Mouse (Mus musculus) MEL (cell line): ENCODE measurements at regions not wholly inside any gene's neighbourhood (a gene's known extent, or its start where the extent isn't known, plus 50 kb on each side); places are given as distances from the start of the nearest gene placed in this dataset.

Experiments used
- DNase-seq: peaks from one replicate; pipeline ENCODE4 v3.0.0; 2011; ENCODE audit warnings: low read depth, low spot score
- H3K27ac ChIP-seq: 2 replicates; pipeline ENCODE4 v1.5.1; 2012; ENCODE audit warnings: low read depth, mild to moderate bottlenecking, control low read depth, low read length, moderate library complexity; ENCODE audit not compliant: control insufficient read depth
- H3K27me3 ChIP-seq, 2 experiments: fragments of 150-350 bp in 1 of 2; sonication (generic) in 1 of 2; 2 replicates each; pipeline ENCODE4 v1.6.1; 2012; ENCODE audit warnings: low read length in 2 of 2, mild to moderate bottlenecking in 2 of 2, improper control_type of control experiment in 1 of 2, moderate library complexity in 1 of 2; ENCODE audit not compliant: insufficient read depth in 2 of 2, control insufficient read depth in 1 of 2
- H3K36me3 ChIP-seq, 2 experiments: 2 replicates each; pipeline ENCODE4 v1.6.1; 2012 to 2014; ENCODE audit warnings: low read length in 2 of 2, improper control_type of control experiment in 1 of 2, inconsistent platforms in 1 of 2, mild to moderate bottlenecking in 1 of 2; ENCODE audit not compliant: insufficient read depth in 2 of 2, control insufficient read depth in 1 of 2
- H3K4me1 ChIP-seq, 2 experiments: fragments of 150-350 bp in 1 of 2; sonication (generic) in 1 of 2; 2 replicates each; pipeline ENCODE4 v1.6.1; 2012; ENCODE audit warnings: low read length in 2 of 2, improper control_type of control experiment in 1 of 2, mild to moderate bottlenecking in 1 of 2; ENCODE audit not compliant: insufficient read depth in 2 of 2, control insufficient read depth in 1 of 2
- H3K4me3 ChIP-seq, 2 experiments: fragments of 150-350 bp in 1 of 2; sonication (generic) in 1 of 2; 2 replicates each; pipeline ENCODE4 v1.5.1; 2012; ENCODE audit warnings: low read depth in 2 of 2, low read length in 2 of 2, mild to moderate bottlenecking in 2 of 2, moderate library complexity in 2 of 2, control low read depth in 1 of 2, improper control_type of control experiment in 1 of 2; ENCODE audit not compliant: control insufficient read depth in 1 of 2, insufficient read depth in 1 of 2
- H3K79me2 ChIP-seq: 2 replicates; pipeline ENCODE4 v1.6.1; 2012; ENCODE audit warnings: mild to moderate bottlenecking, low read length, moderate library complexity; ENCODE audit not compliant: control insufficient read depth, poor library complexity, insufficient read depth
- H3K9ac ChIP-seq: 2 replicates; pipeline ENCODE4 v1.6.1; 2012; ENCODE audit warnings: low read depth, mild to moderate bottlenecking, control low read depth, low read length, moderate library complexity; ENCODE audit not compliant: control insufficient read depth, poor library complexity, severe bottlenecking
- H3K9me3 ChIP-seq: fragments of 150-350 bp; sonication (generic); replicated peaks from 2 replicates; pipeline ENCODE4 v1.6.1; 2012; ENCODE audit warnings: mild to moderate bottlenecking, low read length, improper control_type of control experiment, moderate library complexity; ENCODE audit not compliant: insufficient read depth
- GATA1 ChIP-seq: IDR thresholded peaks from 2 replicates; pipeline ENCODE4 v1.6.1; 2011; ENCODE audit warnings: low read depth, low read length, improper control_type of control experiment
- JUND ChIP-seq: IDR thresholded peaks from 2 replicates; pipeline ENCODE4 v1.6.1; 2011; ENCODE audit warnings: low read depth, mild to moderate bottlenecking, improper control_type of control experiment, low read length
- KAT2A ChIP-seq: conservative IDR thresholded peaks from 2 replicates; pipeline ENCODE4 v1.6.1; 2012; ENCODE audit warnings: low read depth, low read length, improper control_type of control experiment, inconsistent platforms
- MAZ ChIP-seq: IDR thresholded peaks from 2 replicates; pipeline ENCODE4 v1.6.1; 2012; ENCODE audit warnings: low read depth, mild to moderate bottlenecking, inconsistent platforms, low read length, improper control_type of control experiment
- MYB ChIP-seq: IDR thresholded peaks from 2 replicates; pipeline ENCODE4 v1.6.1; 2011; ENCODE audit warnings: mild to moderate bottlenecking, low read depth, low read length, improper control_type of control experiment
- NELFE ChIP-seq: IDR thresholded peaks from 2 replicates; pipeline ENCODE4 v1.6.1; 2011; ENCODE audit warnings: low read depth, low read length, improper control_type of control experiment
- POLR2A ChIP-seq, 2 experiments: IDR thresholded peaks; 2 replicates each; pipeline ENCODE4 v1.6.1; 2011 to 2012; ENCODE audit warnings: low read length in 2 of 2, mild to moderate bottlenecking in 2 of 2, control low read depth in 1 of 2, improper control_type of control experiment in 1 of 2, low read depth in 1 of 2, moderate library complexity in 1 of 2; ENCODE audit not compliant: control insufficient read depth in 1 of 2, insufficient read depth in 1 of 2, poor library complexity in 1 of 2
- RAD21 ChIP-seq: IDR thresholded peaks from 2 replicates; pipeline ENCODE4 v1.6.1; 2011; ENCODE audit warnings: mild to moderate bottlenecking, low read depth, low read length, improper control_type of control experiment
- SMC3 ChIP-seq: IDR thresholded peaks from 2 replicates; pipeline ENCODE4 v1.6.1; 2011; ENCODE audit warnings: low read depth, low read length, improper control_type of control experiment
- TAL1 ChIP-seq: IDR thresholded peaks from 2 replicates; pipeline ENCODE4 v1.6.1; 2012; ENCODE audit warnings: mild to moderate bottlenecking, inconsistent platforms, low read length, moderate library complexity, mixed read lengths
- UBTF ChIP-seq: IDR thresholded peaks from 2 replicates; pipeline ENCODE4 v1.6.1; 2012; ENCODE audit warnings: low read depth, mild to moderate bottlenecking, inconsistent platforms, low read length, improper control_type of control experiment, moderate library complexity, borderline replicate concordance; ENCODE audit not compliant: insufficient read depth
- USF1 ChIP-seq: IDR thresholded peaks from 2 replicates; pipeline ENCODE4 v1.6.1; 2014; ENCODE audit warnings: low read depth, mild to moderate bottlenecking, inconsistent platforms, low read length, improper control_type of control experiment, moderate library complexity
- ZMIZ1 ChIP-seq: IDR thresholded peaks from 2 replicates; pipeline ENCODE4 v1.6.1; 2012; ENCODE audit warnings: low read depth, mild to moderate bottlenecking, inconsistent platforms, low read length, improper control_type of control experiment, moderate library complexity

DNA sequence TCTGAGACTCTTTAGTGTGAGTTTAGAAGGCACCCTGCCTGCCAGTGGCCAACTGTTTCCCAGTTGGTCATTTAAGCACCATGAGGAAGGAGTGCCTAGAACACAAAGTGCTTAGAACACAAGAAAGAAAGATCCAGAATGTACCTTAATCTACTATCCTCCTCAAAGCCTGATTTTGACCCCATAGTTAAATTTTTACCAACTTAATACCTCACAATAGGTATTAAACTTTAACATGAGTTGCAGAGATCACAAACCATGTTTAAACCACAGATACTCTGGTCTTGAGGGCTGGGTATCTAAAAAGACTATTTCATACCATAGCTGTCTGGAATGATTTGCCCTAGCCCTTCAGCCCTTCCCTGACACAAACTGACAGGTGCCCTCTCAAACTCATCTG, 557.6 kb downstream of the Rps29 start:
- no peak overlapping the region for H3K4me3 ChIP-seq
- peaks cover 3 to 12% of the 10 kb centered on the region in 2 experiments; a peak in 3 of 4 replicates for H3K4me1 ChIP-seq
- no peaks in the 10 kb centered on the region for H3K27me3 ChIP-seq
- no peaks in the 10 kb centered on the region for H3K79me2 ChIP-seq
- no peaks in the 10 kb centered on the region for H3K9me3 ChIP-seq
- peaks cover 0 to 4% of the 10 kb centered on the region in 2 experiments; a peak in 2 of 4 replicates for H3K36me3 ChIP-seq
- H3K27ac ChIP-seq: no peak overlapping the region
- no peak overlapping the region for H3K9ac ChIP-seq
- TF ChIP-seq ZMIZ1: no peak
- TF ChIP-seq POLR2A (IDR thresholded peaks at IDR 0.05; ENCODE audit: control insufficient read depth in 1 of 2, insufficient read depth in 1 of 2, low read depth in 1 of 2, low read length in 2 of 2, poor library complexity in 1 of 2): no peak
- no peak for TF ChIP-seq KAT2A
- TF ChIP-seq RAD21: no peak
- no peak for TF ChIP-seq JUND
- no peak for DNase-seq

DNA sequence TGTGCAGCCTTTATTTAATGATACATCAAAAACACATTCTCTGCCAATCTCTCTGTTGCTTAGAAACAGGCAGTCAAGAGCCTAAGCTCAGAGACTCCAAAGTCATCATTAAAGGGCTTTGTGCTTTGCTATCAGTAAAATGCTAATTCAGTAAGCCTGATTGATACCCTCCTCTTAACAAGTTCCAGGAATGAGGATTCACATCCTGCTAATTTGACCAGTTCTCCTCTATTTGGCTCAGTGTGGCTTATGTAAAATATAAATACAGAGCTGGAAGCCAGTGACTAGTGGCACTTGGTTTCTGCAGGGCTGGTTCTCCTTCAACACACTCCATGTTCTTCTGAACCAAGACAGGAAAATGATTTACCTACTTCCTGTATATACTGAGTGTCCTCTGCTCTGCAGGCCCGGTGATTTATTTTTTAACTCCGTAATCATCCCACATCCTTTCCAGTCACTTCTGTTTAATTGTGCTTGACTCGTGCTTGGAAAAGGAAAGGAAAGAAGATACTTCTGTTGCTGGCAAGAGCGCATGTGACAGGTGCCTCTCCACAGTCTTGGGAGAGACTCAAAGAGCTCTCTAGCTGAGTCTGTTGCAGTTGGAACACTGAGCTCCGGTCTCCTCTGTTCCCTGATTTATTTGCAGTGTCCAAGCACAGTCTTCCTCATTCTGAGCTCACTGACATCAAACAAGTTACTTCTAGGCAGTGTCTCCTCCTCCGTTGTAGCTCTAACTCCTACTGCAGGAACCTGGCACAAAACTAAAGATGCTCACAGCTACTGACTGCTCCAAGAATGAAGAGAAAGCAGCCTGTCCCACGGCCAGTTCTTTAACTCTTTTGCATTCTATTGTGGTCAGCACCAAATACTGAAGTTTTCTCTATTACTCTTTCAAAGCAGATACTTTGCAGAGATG, 559.0 kb downstream of the Rps29 start:
- no peak for DNase-seq
- no peaks in the 10 kb centered on the region for H3K9me3 ChIP-seq
- H3K36me3 ChIP-seq: peaks cover 0 to 4% of the 10 kb centered on the region in 2 experiments; a peak in 2 of 4 replicates
- H3K4me1 ChIP-seq: peaks cover 3 to 7% of the 10 kb centered on the region in 2 experiments; a peak in 2 of 4 replicates
- no peak overlapping the region for H3K27ac ChIP-seq
- H3K79me2 ChIP-seq: no peaks in the 10 kb centered on the region
- TF ChIP-seq SMC3 (no peak), TAL1 (no peak), MYB (no peak), MAZ (no peak), POLR2A (IDR thresholded peaks at IDR 0.05; ENCODE audit: control insufficient read depth in 1 of 2, insufficient read depth in 1 of 2, low read depth in 1 of 2, low read length in 2 of 2, poor library complexity in 1 of 2) (no peak), KAT2A (no peak), GATA1 (no peak), UBTF (no peak), USF1 (no peak), RAD21 (no peak), NELFE (no peak)
- no peaks in the 10 kb centered on the region for H3K27me3 ChIP-seq
- no peak overlapping the region for H3K9ac ChIP-seq
- no peak overlapping the region for H3K4me3 ChIP-seq
